Mouse (Mus musculus): ENCODE data around the gene Eng.

- TF ChIP-seq CTCF (IDR thresholded peaks at IDR 0.05; ENCODE audit: low read depth, low read length) (no peak), POLR2A (IDR thresholded peaks at IDR 0.05; ENCODE audit: borderline replicate concordance, low read depth, low read length) (no peak)
Observed at GRCm38 (mm10) chr2:32634277-32635105, 11.9 kb upstream of the Eng start.
